Mouse (Mus musculus): ENCODE measurements around the gene Usp42. TPM values are rescaled to one million over a fixed set of nuclear protein-coding genes. Genes with fewer than 3 reads are reported as not detected.

Gene Usp42
- polyA plus RNA-seq (2017; shearing (Covaris generic)) = 10 to 100 TPM; 21.3 to 24.5 TPM

GRCm38 (mm10) chr5:143732180-143732891, at the start of gene Usp42:
Gene Usp42 (minus strand): TSS chr5:143732280.

Other genes with a start within 250 kb of the Usp42 start
- gene Rac1, start 204.2 kb downstream of the Usp42 start, polyA plus RNA-seq (2017; shearing (Covaris generic)) = 100 to 1,000 TPM; 639 to 664 TPM
- gene Cyth3, start 109.8 kb downstream of the Usp42 start, polyA plus RNA-seq (2017; shearing (Covaris generic)) = 10 to 100 TPM; 60.0 to 95.6 TPM
- 10 to 100 TPM; 54.5 to 67.6 TPM for gene Eif2ak1, start 85.5 kb upstream of the Usp42 start, polyA plus RNA-seq (2017; shearing (Covaris generic))
- gene Ankrd61, start 165.4 kb upstream of the Usp42 start, polyA plus RNA-seq (2017; shearing (Covaris generic)) = under 1 TPM in 1 of 2 experiments, not detected in 1; 0.60 TPM
- 10 to 100 TPM; 50.2 to 59.8 TPM for gene Aimp2, start 177.6 kb upstream of the Usp42 start, polyA plus RNA-seq (2017; shearing (Covaris generic))
- gene Pms2, start 177.7 kb upstream of the Usp42 start, polyA plus RNA-seq (2017; shearing (Covaris generic)) = 10 to 100 TPM; 31.3 to 49.7 TPM
- 1 to 10 TPM in 1 of 2 experiments, under 1 TPM in 1; 0.64 to 3.9 TPM for gene Gm42421, start 195.9 kb upstream of the Usp42 start, polyA plus RNA-seq (2017; shearing (Covaris generic))
- 1 to 10 TPM in 1 of 2 experiments, under 1 TPM in 1; 0.34 to 1.5 TPM for gene Rsph10b, start 200.8 kb upstream of the Usp42 start, polyA plus RNA-seq (2017; shearing (Covaris generic))